Mouse (Mus musculus) lung, embryonic 14.5 days (tissue): ENCODE data around the gene Adrm1. TPM values are rescaled to one million over a fixed set of nuclear protein-coding genes. Genes with fewer than 3 reads are reported as not detected.
A peak's percentile ranks its signal among the peaks of the same experiment; 100 is the strongest.

ENCODE experiments used
- ATAC-seq: fragments of 200-750 bp; cut with Nextera tagmentation; 2 replicates; pipeline ENCODE4 v1.8.0; 2017; ENCODE audit warnings: mild to moderate bottlenecking, moderate TSS enrichment, moderate library complexity; ENCODE audit not compliant: insufficient read depth
- DNase-seq: peaks from one replicate; pipeline ENCODE4 v3.0.0-alpha.2; 2015
- H3K27ac ChIP-seq: fragments of 300-500 bp; sonication (generic); 2 replicates; pipeline ENCODE4 v1.5.1; 2014; ENCODE audit warnings: low read depth, mild to moderate bottlenecking, moderate library complexity
- H3K27me3 ChIP-seq: fragments of 300-500 bp; sonication (generic); 2 replicates; pipeline ENCODE4 v1.6.1; 2014; ENCODE audit warnings: low read length, control low read depth; ENCODE audit not compliant: insufficient read depth
- H3K36me3 ChIP-seq: fragments of 300-500 bp; sonication (generic); 2 replicates; pipeline ENCODE4 v1.6.1; 2014; ENCODE audit warnings: control low read depth; ENCODE audit not compliant: insufficient read depth
- H3K4me1 ChIP-seq: fragments of 300-500 bp; sonication (generic); 2 replicates; pipeline ENCODE4 v1.6.1; 2014; ENCODE audit warnings: antibody characterized with exemption, control low read depth; ENCODE audit not compliant: insufficient read depth
- H3K4me2 ChIP-seq: fragments of 300-500 bp; sonication (generic); 2 replicates; pipeline ENCODE4 v1.6.1; 2014; ENCODE audit warnings: mild to moderate bottlenecking
- H3K4me3 ChIP-seq: fragments of 300-500 bp; sonication (generic); 2 replicates; pipeline ENCODE4 v1.5.1; 2014; ENCODE audit warnings: low read depth, low read length
- H3K9ac ChIP-seq: fragments of 300-500 bp; sonication (generic); 2 replicates; pipeline ENCODE4 v1.6.1; 2014
- H3K9me3 ChIP-seq: fragments of 300-500 bp; sonication (generic); 2 replicates; pipeline ENCODE4 v1.6.1; 2016; ENCODE audit warnings: low read depth, low read length, control low read depth
- CTCF ChIP-seq: IDR thresholded peaks from 2 replicates; pipeline ENCODE4 v1.5.1; 2016; ENCODE audit warnings: antibody characterized with exemption, low read depth
- WGBS: fragments of 180-500 bp; shearing (Covaris S2); extraction: QIAGEN DNeasy Blood & Tissue Kit; methylation state at CpG from one replicate; pipeline ENCODE4 v1.1.7; 2014; 5-methylcytosine and 5-hydroxymethylcytosine counted together
- polyA plus RNA-seq: library from polyadenylated mRNA; unstranded; fragments of >200 nt; fragmentation: Nextera tagmentation; extraction: Ambion mirVana; gene quantifications from 2 replicates; pipeline ENCODE4 v1.2.1, GENCODE M21; 2014

Adrm1 gene
- polyA plus RNA-seq, 1 experiment from 2014 or later = 163 TPM

DNA sequence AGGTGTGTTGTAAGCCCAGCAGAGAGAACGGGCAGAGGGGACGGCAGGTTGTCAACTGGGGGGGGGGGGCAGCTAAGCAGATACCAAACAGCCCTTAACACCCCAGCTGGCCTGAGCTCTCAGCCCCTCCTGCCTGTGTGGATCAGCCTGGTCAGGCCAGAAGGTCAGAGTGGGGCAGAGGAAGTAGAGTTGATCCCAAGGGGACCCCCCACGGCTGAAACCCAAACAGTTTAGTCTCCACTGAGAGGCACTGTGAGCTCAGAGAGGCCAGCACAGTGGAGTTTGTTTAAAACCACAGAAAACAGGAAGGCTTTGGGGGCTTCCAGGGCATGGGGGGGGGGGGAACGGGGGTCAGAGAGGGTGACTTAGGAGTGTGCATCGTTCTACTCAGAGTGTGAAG lies 45.6 kb downstream of the Adrm1 start:
- 21% methylated on average over 5 of the region's 5 CpGs for WGBS
- Histone ChIP-seq H3K27ac (no peak overlapping the region), H3K4me2 (no peak overlapping the region), H3K27me3 (no peaks in the 10 kb centered on the region), H3K4me3 (no peak overlapping the region), H3K9me3 (no peaks in the 10 kb centered on the region; the same call in 1 of the 2 replicates), H3K36me3 (no peaks in the 10 kb centered on the region; the same call in 1 of the 2 replicates), H3K9ac (no peak overlapping the region), H3K4me1 (peaks cover 49% of the 10 kb centered on the region)
- ATAC-seq (no peak), DNase-seq (no peak)
- no peak for TF ChIP-seq CTCF

GRCm38 (mm10) chr2:180217587-180217986 lies 46.3 kb downstream of the Adrm1 start:
- WGBS = 82% methylated on average over 8 of the region's 8 CpGs
- H3K4me1 ChIP-seq = peaks cover 55% of the 10 kb centered on the region
- TF ChIP-seq CTCF = no peak
- no peaks in the 10 kb centered on the region; the same call in 1 of the 2 replicates for H3K9me3 ChIP-seq
- H3K9ac ChIP-seq = no peak overlapping the region
- ATAC-seq = no peak
- H3K27me3 ChIP-seq = no peaks in the 10 kb centered on the region
- no peaks in the 10 kb centered on the region; the same call in 1 of the 2 replicates for H3K36me3 ChIP-seq
- H3K4me2 ChIP-seq = no peak overlapping the region
- no peak overlapping the region; the same call in 1 of the 2 replicates for H3K27ac ChIP-seq
- H3K4me3 ChIP-seq = no peak overlapping the region
- DNase-seq = no peak

DNA sequence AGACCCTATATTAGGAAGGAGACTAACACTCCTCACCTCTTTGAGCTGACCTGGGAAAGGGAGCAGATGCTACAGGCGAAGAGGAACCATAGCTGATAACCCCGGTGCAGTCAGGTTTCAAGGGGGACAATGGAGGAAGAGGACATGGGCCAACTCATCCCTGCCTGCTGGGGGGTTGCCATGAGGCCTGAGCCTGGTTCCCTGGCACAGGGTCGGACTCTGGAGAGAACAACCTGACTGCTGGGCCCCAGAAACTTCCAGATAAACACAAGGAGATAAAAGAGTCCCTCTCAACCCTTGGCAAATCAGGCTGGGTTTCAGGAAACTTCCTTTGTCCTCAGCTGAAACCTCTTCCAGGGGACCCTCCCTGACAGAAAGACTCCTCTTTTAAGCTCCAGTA lies 47.0 kb downstream of the Adrm1 start:
- no peak for TF ChIP-seq CTCF
- H3K27ac ChIP-seq = peak overlapping the region; percentile 81; the same call in 1 of the 2 replicates
- no peak overlapping the region for H3K4me3 ChIP-seq
- DNase-seq = no peak
- peaks cover 60% of the 10 kb centered on the region for H3K4me1 ChIP-seq
- H3K36me3 ChIP-seq = no peaks in the 10 kb centered on the region; the same call in 1 of the 2 replicates
- no peak overlapping the region for H3K4me2 ChIP-seq
- no peaks in the 10 kb centered on the region for H3K9me3 ChIP-seq
- no peak for ATAC-seq
- H3K9ac ChIP-seq = no peak overlapping the region; the same call in 1 of the 2 replicates
- WGBS = 47% methylated on average over 3 of the region's 3 CpGs
- no peaks in the 10 kb centered on the region for H3K27me3 ChIP-seq

GRCm38 (mm10) chr2:180218677-180219076 lies 47.4 kb downstream of the Adrm1 start:
- peaks cover 60% of the 10 kb centered on the region for H3K4me1 ChIP-seq
- H3K9ac ChIP-seq = no peak overlapping the region; the same call in 1 of the 2 replicates
- no peaks in the 10 kb centered on the region for H3K9me3 ChIP-seq
- WGBS = 42% methylated on average over 5 of the region's 5 CpGs
- H3K4me2 ChIP-seq = no peak overlapping the region
- no peak for TF ChIP-seq CTCF
- no peak overlapping the region for H3K4me3 ChIP-seq
- peak overlapping the region; percentile 81 for H3K27ac ChIP-seq
- ATAC-seq (peak; percentile 19; the same call in 1 of the 2 replicates), DNase-seq (peak; percentile 61)
- no peaks in the 10 kb centered on the region for H3K36me3 ChIP-seq
- no peaks in the 10 kb centered on the region for H3K27me3 ChIP-seq

DNA sequence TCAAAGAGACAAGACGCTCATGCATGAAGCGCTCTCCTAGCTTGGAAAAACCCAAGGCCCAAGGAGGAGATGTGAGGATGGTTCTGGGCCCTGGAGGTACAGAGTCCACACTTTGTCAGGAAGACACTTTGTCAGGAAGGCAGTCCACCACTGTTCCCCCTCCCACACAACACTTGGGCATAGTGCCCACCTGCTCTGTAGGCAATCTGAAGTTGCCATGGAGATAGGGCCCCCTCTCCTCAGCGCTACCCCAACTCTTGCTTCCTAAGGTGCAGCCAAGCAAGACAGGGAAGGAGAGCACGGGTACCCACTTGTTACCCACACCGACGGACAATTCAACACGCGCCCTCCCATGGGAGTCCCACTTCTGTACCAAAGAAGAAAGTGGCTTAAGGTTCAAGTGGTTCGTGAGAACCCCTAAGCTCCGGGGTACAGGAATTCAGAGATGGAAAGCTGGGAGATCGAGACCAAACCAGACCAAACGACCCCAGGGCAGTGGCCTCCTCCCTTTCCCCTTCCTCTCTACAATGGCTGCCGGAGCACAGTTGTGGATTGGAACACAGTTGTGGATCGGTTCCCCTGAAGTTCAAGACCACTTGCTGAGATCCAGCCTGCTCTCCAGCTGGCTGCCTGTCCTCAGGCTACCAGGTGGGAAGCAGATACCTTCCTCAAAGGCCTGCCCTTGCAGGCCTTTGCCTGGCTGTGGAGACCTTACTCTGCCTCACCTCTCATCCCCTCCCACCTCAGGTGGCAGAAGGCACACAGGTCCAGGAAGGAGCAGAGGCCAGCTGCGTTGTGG lies 48.1 kb downstream of the Adrm1 start:
- H3K4me1 ChIP-seq = peaks cover 58% of the 10 kb centered on the region
- peak overlapping the region; percentile 81 for H3K27ac ChIP-seq
- H3K36me3 ChIP-seq = no peaks in the 10 kb centered on the region
- peaks cover 2% of the 10 kb centered on the region for H3K27me3 ChIP-seq
- DNase-seq (no peak), ATAC-seq (no peak)
- no peaks in the 10 kb centered on the region for H3K9me3 ChIP-seq
- H3K4me2 ChIP-seq = peak overlapping the region; percentile 38; the same call in 1 of the 2 replicates
- no peak overlapping the region; the same call in 1 of the 2 replicates for H3K9ac ChIP-seq
- 71% methylated on average over 15 of the region's 15 CpGs for WGBS
- no peak for TF ChIP-seq CTCF
- H3K4me3 ChIP-seq = no peak overlapping the region

- WGBS = 40% methylated on average over 9 of the region's 9 CpGs
- ATAC-seq (peak; percentile 30; the same call in 1 of the 2 replicates), DNase-seq (peak; percentile 64)
- H3K27me3 ChIP-seq = peaks cover 10% of the 10 kb centered on the region
- H3K36me3 ChIP-seq = no peaks in the 10 kb centered on the region
- peak overlapping the region; percentile 81 for H3K27ac ChIP-seq
- no peaks in the 10 kb centered on the region for H3K9me3 ChIP-seq
- TF ChIP-seq CTCF = no peak
- H3K4me3 ChIP-seq = no peak overlapping the region
- peaks cover 50% of the 10 kb centered on the region for H3K4me1 ChIP-seq
- no peak overlapping the region for H3K9ac ChIP-seq
- peak overlapping the region; percentile 38; the same call in 1 of the 2 replicates for H3K4me2 ChIP-seq
Measured at GRCm38 (mm10) chr2:180220165-180220564, 48.9 kb downstream of the Adrm1 start.

DNA sequence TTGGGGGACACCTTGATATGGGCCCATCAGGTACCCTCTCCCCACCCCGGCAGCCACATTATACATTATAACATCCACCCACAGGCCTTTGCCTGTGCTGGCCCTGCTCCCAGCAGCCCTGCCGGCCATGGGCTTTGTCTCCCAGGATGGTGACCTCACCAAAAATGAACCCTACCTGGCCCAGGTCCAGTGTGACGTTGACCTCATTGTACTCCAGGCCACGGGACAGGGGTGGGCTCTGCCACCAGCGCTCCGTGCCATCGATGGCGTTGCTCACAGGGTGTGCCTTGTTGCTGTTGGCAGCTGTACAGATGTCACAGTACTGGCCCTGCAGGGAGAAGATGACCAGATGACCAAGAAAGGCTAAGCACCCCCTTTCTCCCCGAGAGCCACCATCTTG lies 49.8 kb downstream of the Adrm1 start:
- 82% methylated on average over 9 of the region's 9 CpGs for WGBS
- peak overlapping the region; percentile 30; the same call in 1 of the 2 replicates for H3K27ac ChIP-seq
- H3K9ac ChIP-seq = no peak overlapping the region
- no peaks in the 10 kb centered on the region for H3K36me3 ChIP-seq
- no peak overlapping the region for H3K4me3 ChIP-seq
- no peak for TF ChIP-seq CTCF
- no peaks in the 10 kb centered on the region for H3K9me3 ChIP-seq
- DNase-seq = no peak
- peaks cover 43% of the 10 kb centered on the region for H3K4me1 ChIP-seq
- H3K4me2 ChIP-seq = no peak overlapping the region
- H3K27me3 ChIP-seq = peaks cover 19% of the 10 kb centered on the region
- ATAC-seq = no peak
